Mouse (Mus musculus): Measurements from ENCODE around the gene Ddx17.

Gene Ddx17

DNA sequence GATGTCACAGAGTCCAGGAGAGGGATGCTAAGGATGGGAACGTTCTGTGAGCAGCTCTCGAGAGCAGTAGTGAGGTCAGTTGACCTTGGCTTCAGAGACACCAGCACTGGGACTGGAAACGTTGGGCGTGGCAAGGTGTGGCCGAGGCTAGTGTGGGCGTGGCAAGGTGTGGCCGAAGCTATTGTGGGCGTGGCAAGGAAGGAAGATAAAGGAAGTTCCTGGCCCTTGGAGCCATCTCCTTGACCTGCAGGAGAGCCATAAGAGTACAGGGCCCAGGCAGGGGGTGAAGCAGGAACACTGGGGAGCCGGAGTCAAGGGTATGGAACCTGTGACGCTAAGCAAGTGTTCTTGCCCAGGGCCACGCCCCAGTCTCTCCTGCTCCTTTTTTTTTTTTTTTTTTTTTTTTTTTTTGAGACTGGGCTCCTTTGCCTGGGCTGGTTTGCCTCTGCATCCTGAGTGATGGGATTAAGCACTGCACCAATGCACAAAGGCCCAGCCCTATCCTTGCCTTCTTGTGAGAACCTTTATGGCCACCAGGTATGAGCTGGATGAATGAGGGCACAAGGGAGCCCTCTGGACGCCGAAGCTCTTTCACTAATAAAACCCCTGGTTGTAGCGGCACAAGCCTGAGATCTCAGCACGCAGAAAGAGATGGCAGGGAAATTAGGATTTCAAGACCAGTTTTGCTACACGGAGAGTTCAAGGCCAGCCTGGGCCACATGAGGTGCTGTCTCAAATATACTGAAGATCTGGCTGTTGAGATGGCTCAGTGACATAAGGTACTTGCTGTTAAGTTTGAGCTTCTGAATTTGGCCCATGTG is 26.9 kb downstream of the Ddx17 start:
- DNase-seq (ENCODE audit: low spot score in 2 of 2), result no peak

GRCm38 (mm10) chr15:79518571-79518970 is 28.0 kb downstream of the Ddx17 start:
- DNase-seq (ENCODE audit: low spot score in 2 of 2), result no peak

GRCm38 (mm10) chr15:79517710-79518109 is 28.8 kb downstream of the Ddx17 start:
- no peak for DNase-seq (ENCODE audit: low spot score in 2 of 2)

DNA sequence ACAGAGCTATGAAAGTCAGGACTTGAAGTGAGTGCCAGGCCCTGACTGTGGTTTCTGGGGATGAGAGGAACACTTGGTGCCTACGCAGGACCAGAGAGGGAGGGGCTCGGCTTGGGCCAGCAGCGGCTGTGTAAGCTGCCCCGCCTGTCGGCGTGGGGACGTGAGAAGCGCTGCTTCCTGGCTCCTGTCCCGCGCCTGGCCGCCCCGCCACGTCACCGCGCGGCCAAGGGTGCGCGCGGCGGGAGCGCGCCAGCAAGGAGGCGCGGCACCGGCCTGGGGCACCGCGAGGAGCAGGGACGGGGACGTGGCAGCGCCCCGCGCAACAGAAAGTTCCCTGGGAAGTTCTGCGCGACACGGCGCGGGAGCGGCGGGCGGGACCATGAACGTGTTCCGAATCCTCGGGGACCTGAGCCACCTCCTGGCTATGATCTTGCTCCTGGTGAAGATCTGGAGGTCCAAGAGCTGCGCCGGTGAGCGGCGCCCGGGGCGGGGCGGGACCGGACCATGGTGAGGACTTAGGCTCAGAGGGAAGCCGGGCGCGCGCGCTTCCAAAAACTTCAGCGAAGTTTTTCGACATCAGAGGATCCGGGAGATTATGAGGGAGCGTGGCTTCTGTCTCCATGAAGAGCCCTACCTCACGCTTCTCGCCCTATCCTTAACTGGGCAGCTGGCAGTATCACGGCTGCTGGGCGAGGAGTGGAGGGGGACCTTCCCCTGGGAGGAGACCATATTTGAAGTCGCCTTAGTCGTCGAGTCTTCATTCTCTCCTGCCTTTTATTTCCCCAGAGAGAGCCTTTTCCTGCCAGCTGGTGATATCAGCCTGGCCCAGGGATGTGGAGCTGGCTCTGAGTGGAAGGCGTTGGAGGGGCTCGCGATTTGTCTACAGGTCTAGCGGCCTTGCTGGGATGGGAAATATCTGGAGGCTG is 30.1 kb downstream of the Ddx17 start, which contains the start of gene Kdelr3:
TSS of gene Kdelr3 (plus strand) at position 241 of the 926 bp plus-strand sequence.
- DNase-seq (ENCODE audit: low spot score in 2 of 2), result peak in 1 of 2 experiments; percentile 7

DNA sequence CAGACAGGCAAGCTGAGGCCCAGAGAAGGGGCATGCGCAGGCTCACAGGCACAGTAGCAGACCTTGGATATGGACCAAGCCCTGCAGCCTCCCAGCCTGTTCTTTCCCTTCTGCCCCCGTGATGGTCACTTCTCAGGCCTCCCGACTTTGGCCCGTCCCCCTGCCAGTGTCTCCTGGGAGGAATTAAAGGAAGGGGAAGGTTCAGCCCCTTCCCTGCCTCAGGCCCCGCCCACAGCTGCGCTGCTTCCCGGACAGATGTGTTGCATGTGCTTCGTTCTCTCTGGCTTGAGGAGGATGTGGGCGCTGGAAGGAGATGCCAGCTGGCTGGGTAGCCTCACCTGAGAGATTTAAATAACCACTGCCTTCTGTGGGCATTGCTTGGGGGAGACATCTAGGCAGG is 32.6 kb downstream of the Ddx17 start:
- DNase-seq (ENCODE audit: low spot score in 2 of 2), result no peak

DNA sequence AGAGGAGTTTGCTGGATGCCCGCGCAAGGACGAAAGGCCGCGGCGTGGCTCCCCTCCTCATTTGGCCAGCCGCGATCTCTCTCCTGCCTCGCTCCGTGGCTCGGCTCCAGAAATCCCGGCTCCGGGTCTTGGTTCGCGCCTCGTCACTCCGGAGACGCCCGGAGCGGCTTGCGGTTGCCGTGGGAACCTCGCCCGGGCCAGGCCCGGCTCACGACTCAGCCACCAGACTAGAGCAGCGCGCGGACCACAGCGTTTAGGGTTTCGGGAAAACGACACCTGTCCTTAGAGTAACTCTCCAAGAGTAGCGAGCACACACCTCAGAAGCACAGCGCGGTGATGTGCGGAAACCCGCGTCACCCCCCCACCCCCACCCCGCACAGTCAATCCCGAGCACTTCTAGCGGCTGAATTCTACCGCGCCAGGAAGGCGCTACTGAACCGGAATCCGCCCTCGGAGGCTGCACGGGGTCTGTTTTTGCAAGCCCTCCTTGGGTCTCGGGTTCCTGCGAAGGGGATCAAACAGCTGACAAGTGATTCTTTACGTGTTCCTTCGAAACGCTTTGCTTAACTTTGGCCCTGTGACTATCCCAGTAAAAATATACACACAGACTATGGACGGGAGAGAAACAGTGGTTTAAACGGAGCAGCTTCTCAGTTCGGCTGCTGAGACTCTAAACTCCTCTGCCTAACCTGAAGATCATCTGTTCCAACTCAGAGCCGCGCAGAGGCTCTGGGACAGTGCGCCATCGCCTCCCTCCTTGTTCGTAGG is 34.8 kb downstream of the Ddx17 start:
- DNase-seq (ENCODE audit: low spot score in 2 of 2), result no peak

GRCm38 (mm10) chr15:79510425-79510824 is 36.1 kb downstream of the Ddx17 start:
- DNase-seq (ENCODE audit: low spot score in 2 of 2), result no peak

GRCm38 (mm10) chr15:79509998-79510397 is 36.5 kb downstream of the Ddx17 start:
- no peak for DNase-seq (ENCODE audit: low spot score in 2 of 2)

DNA sequence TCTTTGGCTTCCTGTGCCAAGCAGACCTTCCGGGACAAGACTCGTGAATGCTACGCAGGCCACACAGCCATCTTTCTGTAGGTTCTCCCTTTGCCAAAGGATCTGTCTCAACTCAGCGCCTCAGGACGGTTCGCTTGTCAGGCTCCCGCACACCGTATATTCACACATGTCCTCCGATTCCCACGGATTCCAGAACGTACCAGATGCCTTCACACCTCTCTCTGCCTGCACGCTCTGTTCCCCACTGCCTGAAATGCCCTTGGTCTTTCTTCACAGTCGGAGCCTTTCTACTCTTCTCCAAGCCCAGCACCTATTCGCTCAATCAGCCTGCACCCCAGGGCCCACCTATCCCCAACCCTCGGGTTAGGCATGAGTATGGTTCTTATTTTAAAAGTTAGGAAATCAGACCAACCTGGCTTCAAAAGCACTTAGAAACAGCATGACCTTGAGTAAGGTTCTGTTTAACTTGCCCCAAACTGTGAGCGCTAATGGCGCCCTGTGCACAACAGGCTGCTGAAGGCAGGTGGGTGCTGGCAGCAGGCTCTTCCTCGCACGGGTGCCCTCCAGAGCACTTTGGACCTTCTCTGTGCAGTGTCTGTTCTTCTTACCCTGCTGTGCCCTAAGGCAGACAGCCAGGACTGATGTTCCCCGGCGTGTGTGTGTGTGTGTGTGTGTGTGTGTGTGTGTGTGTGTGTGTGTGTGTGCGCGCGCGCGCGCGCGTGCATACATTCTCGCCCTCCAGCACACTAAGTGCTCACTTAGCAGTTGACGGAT is 39.3 kb downstream of the Ddx17 start:
- DNase-seq (ENCODE audit: low spot score in 2 of 2), result no peak

DNA sequence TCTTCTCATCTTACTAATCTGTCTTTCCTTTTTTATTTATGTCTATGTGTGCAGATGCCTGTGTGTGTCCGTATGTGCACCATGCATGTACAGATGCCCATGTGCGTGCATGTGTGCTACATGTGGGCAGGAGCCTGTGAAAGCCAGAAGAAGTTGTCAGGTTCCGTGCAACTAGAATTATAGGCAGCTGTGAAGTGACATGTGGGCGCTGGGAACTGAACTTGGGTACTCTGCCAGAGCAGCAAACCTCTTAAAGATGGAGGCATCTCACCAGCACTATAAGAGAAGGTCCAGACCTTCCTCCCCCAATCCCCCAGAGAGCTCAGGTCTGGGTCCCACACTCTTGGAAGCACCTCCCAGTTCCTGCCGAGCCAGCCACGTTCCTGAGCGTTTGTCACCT is 40.1 kb downstream of the Ddx17 start:
- DNase-seq (ENCODE audit: low spot score in 2 of 2), result no peak

DNA sequence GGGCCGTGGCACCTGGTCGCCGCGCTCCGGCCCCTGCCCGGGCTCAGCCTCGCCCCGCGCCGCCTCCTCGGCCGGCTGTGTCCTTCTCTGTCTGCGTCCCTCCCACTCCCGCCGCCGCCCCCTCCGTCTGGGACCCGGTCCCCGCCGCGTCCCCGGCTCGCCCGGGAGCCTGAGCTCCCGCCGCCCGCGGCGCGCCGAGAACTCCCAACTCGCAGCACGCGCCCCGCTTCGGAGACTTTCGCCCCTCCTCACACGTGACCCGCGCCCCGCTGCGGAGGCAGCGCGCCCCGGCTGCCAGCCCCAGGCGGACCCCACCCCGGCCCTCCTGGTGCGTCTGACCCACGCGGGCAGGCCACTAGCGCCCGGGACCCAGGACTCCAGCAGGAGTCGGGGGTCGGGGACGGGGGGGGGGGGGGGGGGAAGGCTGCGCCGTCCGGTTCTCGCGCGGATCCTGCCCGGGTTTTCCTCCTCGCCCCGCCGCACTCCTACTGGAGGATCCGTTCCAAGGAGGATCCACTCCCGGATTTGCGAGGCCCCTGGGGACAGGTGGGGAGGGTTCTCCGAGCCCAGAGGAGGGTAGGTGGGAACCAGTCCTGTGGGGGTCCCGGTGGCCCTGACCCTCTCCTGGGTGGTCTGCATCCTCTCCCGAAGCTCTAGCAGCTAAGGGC is 40.8 kb downstream of the Ddx17 start:
- DNase-seq (ENCODE audit: low spot score in 2 of 2), result no peak

- DNase-seq (ENCODE audit: low spot score in 2 of 2), result no peak
These were observed 41.7 kb downstream of the Ddx17 start, which contains the start of gene Kcnj4 for GRCm38 (mm10) chr15:79504707-79505452. Gene Kcnj4 (minus strand): TSS chr15:79505241.

DNA sequence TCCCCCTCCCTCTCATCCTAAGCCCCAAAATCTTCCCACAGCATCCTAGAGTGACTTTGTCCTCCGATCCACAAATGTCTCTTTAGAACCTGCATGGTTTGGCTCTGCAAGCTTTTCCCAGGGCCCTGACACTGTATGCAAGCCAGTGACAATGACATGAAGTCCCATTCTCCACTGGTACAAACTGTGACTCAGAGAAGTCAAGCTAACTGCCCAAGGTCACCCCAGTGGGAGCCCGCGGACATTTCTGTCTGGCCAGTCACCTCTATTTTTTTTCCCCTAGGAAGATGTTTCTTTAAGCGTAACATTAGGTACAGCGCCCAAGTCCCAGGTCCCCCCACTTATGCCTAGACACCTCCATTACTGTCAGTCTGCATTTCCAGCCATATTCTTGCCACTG is 43.1 kb downstream of the Ddx17 start:
- no peak for DNase-seq (ENCODE audit: low spot score in 2 of 2)

- DNase-seq (ENCODE audit: low spot score in 2 of 2), result no peak
These were observed 43.6 kb downstream of the Ddx17 start for GRCm38 (mm10) chr15:79502891-79503341.

DNA sequence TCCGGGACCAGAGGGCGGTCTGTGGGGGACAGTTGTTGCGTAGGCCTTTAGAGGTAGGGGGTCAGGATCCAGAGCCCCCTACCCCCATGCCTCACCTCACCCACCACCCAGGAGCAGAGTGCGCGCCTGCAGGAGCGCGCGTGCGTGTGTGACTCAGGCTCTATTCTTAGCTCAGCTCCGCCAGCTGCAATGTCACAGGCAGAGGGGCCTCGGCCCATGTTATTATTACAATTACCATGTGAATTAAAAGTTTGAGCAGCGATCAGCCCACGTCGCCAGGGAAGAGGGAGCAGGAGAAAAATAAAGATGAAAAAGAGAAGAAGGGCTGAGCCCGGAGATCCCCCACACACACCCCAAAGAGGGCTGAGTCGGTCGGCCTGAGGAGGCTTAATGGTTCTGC is 46.4 kb downstream of the Ddx17 start:
- no peak for DNase-seq (ENCODE audit: low spot score in 2 of 2)

DNA sequence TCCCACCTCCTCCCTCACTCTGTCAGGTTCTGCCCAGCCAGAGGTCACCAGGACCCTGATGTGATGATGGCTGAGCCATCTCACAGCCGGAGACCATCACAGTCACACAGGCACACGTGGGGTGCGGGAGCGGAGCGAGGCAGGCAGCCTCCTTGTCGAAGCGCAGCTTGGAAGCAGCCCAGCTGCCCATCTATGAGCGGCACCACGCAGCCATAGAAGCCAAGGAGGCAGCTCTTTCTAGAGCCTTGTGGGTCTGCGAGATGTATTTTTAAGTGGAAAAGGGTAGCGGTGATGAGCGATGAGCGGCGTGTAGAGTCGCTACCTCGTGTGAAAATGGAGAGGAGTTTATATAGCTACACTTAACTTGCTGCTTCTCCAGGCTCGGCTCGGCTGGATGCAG is 53.0 kb downstream of the Ddx17 start:
- no peak for DNase-seq (ENCODE audit: low spot score in 2 of 2)

- DNase-seq (ENCODE audit: low spot score in 2 of 2), result no peak
These were observed 57.1 kb downstream of the Ddx17 start for GRCm38 (mm10) chr15:79489463-79489862.

- DNase-seq (ENCODE audit: low spot score in 2 of 2), result no peak
These were observed 65.3 kb downstream of the Ddx17 start for GRCm38 (mm10) chr15:79481181-79481688.

Measured in spleen, postnatal 36 days (tissue).